Mouse (Mus musculus) lung, postnatal 14 days (tissue): ENCODE data around the gene Olfm3.

Experiments
- DNase-seq: peaks from one replicate; pipeline ENCODE4 v3.0.0; 2021

Olfm3 gene

DNA sequence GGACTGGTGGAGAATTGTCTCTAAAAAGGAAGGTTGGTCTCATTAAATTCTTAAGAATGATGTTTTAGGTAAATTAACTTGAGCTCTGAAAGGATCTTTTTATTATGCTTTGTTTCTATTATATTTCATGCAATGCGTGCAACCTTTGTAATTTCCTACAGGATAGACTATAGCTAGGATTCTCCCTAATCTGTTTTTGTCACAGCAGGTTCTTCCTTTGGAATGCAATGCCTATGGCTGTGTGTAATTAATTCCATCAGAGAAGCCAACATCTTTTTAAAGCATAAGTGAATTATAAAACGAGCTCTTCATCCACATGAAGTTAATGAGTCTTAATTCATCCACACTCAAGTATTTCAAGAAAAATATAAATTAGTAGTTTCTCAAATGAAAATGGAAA lies 177.5 kb downstream of the Olfm3 start:
- no peak for DNase-seq

DNA sequence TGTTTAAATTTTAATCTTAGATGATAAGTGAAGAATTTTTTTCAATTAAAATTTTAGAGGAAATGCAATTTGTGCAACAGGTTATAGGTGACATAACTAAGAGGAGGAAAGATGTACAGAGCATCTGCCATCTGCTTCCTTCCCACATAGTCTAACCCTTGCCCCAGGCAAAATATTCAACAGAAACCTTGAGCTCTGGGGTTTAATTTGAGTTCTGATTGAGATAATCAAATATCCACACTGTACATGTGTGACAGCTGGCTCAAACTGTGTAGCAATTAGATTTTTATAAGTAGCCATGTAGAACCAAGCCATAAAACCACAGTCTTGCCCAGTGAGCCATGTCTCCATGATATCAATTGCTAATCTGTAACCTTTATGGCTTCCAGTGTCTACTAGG lies 179.1 kb downstream of the Olfm3 start:
- no peak for DNase-seq

DNA sequence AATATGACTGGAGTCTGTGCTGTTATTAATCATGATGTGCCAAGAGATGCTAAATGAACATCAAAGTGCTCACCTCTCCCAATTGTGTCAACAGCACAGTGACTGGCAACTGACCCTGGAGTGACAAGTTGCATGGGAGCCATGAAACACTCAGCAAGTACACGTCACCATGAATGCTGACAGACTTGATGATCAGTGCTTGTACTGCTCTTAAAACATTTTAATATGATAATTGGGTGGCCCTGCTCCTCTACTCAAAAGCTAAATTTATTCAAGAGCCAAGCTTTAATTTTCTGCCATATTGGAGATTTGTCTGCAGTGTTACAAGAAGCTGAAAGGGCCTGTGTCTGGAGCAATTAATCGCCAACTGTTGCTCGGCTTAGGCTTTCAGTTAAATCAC lies 184.4 kb downstream of the Olfm3 start:
- DNase-seq, result no peak

DNA sequence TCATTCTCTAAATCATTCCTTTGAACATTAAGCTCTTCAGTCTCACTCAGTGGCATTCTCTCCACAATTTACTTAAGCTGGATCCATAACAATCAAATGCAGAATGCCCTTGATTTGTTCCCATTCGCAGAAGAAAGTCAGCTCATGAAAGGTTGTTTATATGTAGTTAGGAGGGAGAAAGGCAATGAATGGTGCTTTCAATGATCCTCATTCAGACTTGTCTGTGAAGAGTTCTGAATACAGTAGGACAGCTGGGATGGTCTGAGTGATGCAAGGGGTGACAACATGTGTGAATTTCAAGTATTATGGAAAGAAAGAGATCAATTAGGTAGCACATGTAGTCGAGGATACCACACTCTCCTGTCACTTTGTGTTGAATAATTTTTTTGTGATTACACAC lies 186.8 kb downstream of the Olfm3 start:
- DNase-seq, result no peak

DNA sequence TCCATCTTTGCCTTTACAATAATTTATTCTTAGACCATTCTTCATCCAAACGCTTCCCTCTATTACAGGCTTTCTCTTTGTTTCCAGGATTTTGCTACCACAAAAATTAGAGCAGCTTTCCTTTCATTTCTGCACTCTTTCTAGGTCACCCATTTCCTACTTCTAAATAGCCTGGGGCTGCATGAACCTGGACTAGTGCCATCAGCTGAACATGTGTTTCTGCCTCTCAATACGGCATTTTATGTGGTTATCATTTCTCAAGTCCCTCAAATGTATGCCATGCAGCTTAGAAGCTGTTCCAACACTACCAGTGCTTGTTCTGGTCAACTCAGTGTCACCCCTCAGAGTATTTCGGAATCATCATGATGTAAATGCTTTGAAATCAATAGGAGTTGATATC lies 191.6 kb downstream of the Olfm3 start:
- no peak for DNase-seq

DNA sequence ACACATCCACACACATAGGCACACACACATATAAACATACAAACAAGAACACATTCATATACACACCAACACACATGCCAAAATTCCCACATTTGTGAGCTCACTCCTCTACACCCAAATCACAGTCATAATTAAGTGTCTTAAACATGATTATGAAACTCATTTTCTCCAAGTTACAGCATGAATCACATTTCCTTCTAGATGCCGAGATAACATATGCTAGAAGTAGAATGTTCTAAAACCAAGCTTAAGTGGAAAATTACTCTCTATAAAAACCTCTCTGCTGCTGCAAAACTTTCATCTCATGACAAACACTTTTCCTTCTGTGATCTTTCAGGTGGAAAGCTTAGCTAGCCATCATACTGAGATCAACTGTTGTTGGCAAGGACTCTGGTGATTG lies 195.7 kb downstream of the Olfm3 start:
- no peak for DNase-seq

DNA sequence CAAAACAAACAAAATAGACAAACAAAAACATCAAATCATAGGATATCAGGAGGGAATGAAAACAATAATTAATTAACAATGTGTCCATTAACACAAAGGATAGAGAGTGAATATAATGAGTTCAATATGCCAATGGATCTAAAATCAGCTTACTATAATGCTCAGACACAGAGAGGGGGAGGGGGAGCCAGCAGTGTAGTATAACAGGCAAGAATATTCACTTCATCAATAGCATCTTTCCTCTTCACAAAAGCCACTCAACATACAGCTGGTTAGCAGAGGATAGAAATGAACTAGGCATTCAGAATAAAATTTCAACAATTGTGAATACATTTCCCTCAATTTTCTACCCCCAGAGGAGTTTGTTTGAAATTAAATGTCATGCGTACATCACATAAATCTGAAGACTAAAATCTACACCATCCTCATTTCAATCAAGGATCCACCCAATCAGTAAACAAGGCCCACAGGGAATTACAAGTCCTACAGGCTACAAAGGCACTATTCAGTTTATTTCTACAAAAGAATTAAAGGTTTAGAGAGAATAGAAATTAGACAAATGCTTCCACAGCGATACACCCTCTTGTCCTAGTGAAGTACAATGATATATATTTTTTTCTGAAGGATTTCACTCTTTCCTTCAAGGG lies 200.4 kb downstream of the Olfm3 start:
- DNase-seq, result no peak

DNA sequence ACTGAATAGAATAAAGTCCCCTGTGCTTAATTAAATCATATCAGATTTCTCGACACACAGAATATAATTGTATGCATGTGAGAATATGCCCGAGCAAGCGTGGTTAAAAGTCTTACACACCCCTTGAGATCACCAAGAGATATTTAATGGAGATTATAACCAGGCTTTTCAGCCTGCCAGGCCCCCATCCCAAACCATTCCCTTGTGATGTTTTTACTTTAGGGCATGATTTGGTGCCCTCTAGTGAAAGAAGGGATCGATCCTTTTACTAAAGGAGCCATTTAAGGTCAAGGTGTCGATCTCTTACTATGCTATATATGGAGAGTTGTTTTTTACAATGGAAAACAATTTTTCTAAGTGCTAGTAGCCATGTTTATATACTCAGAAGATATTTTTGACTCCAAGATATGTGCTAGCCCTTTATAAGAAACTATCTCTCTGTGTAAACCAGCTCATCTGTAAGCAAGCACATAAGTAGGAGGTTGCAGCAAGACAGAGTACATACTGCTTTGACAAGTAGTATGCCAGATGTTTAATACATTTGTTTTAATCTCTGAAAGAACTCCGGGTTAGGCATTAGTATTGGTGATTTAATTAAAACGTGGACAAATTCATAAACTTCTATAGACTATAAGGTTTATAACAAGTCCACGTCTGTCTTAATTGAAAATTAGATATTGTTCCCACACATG lies 201.1 kb downstream of the Olfm3 start:
- no peak for DNase-seq

DNA sequence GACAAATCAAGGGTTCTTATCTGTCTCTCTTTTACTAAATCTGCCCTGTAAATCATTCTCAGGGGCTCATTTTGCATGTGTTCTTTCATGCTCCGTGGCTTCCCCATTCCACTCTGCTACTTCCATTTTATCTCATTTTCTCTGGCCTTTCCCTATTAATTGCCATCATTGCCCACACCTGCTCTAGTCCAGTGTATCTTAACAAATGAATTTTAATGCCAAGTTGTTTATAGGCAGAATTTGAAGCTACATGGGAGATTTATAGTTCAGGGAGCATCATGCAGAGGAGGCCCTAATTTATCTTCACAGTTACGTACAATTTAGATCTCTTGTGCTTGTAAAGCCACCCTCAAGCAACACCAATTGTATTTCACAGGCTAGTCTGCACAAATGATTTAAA lies 241.8 kb downstream of the Olfm3 start:
- no peak for DNase-seq

DNA sequence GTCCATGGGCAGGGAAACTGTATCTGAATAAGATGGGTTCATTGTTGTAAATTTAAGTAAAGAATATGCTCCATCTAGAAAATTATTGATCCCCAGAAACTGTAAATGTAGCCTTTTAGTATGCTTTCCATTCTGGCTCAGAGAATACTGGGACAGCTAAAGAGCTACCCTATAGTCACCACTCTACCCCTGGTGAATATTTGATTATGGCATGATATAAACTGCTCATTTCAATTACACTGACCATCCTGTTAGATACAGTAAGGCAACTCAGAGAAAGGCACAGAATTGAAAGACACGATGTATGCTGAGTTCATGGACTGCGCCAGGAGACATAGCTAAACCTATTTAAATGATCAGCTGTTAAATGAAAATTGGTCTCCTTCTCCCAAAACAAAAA lies 242.4 kb downstream of the Olfm3 start:
- DNase-seq, result no peak

DNA sequence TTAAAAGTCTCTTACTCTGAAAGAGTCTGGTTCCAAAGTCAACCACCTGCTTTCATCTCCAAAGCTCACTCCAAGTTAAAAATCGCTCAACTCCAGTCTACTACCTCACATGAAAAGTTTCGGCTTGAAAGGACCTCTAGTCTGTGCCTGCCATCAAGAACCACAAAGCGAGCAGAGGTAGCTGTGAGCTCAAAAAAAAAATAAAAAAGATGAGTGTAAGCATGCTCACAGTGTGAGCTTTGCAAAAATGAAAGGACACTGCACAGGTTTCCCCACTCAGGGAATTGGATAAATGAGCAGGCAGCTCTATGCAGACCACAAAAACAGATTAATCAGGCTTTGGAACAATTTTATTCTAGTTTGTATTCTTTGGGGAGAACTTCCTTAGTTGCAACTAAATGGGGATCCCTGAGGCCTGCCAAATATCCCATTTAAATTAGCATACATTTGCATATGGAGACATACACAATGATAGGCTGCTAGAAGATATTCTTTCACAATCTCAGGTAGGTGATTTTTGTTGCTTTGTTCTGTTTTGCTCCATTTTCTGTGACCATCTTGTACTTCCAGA lies 255.1 kb downstream of the Olfm3 start:
- DNase-seq, result no peak

DNA sequence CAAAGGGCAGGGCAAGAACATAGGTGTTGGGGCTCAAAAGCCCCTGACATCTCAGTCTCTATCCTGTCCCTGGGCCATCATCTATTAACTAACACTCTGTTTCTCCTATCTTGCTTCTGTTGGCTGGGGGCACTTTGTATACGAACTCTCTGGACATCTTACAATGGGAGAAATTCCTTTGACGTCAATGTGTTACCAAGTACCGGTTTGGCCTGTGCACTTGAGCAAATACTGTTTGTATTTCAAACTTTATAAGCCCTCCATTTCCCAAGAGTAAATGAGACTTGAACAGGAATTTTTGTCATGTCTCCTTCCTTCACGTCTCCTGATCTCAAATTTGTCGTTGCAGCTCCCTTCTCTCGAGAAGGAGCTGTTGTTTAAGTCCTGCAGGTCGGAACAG lies 270.7 kb downstream of the Olfm3 start:
- no peak for DNase-seq
